Mouse (Mus musculus): ENCODE data around the gene Gm9844. TPM values are rescaled to one million over a fixed set of nuclear protein-coding genes. Genes with fewer than 3 reads are reported as not detected.
A peak's percentile ranks its signal among the peaks of the same experiment; 100 is the strongest.

The Gm9844 gene
- total and polyA plus RNA-seq, 3 experiments = 1.4 to 25.1 (median 4.7) TPM

GRCm38 (mm10) chr7:24897959-24898358 is 35.9 kb downstream of the Gm9844 start:
- dilution Hi-C loops (cut with MboI; ENCODE audit: extremely low pct_ligation_motif_present, extremely low pct_unique_long_range_greater_than_20kb, low sequenced_read_pairs) = no loop called here
- Histone ChIP-seq H3K27me3 (replicated peaks) (no peaks in the 10 kb centered on the region), H3K9ac (ENCODE audit: insufficient read depth, low read depth) (peak overlapping the region; percentile 73), H3K36me3 (replicated peaks in 1 of 2; ENCODE audit: control insufficient read depth in 1 of 2, insufficient read depth in 1 of 2, low read length in 1 of 2) (peaks cover 16 to 27% of the 10 kb centered on the region in 2 experiments), H3K79me2 (replicated peaks; ENCODE audit: control insufficient read depth, extremely low read depth, insufficient read depth, poor library complexity, severe bottlenecking) (peaks cover 12% of the 10 kb centered on the region), H3K9me3 (replicated peaks; ENCODE audit: low read length) (peaks cover 4% of the 10 kb centered on the region), H3K4me1 (ENCODE audit: control insufficient read depth in 1 of 2, insufficient read depth in 2 of 2) (peaks cover 15 to 56% of the 10 kb centered on the region in 2 experiments), H3K27ac (ENCODE audit: insufficient read depth, low read depth) (peak overlapping the region; percentile 76), H3K4me2 (ENCODE audit: insufficient read depth, low read depth, poor library complexity, severe bottlenecking) (peak overlapping the region; percentile 64), H3K4me3 (replicated peaks in 1 of 3; ENCODE audit: low read depth in 2 of 3, low read length in 2 of 3, poor library complexity in 1 of 3) (peak overlapping the region; percentile 64 to 97 (median 77))
- DNase-seq (ENCODE audit: extremely low read depth) = no peak
- TF ChIP-seq KAT2A (IDR thresholded peaks at IDR 0.05; ENCODE audit: insufficient replicate concordance, low read length) (no peak), ZNF384 (IDR thresholded peaks at IDR 0.05; ENCODE audit: low read depth, low read length) (no peak), SMC3 (IDR thresholded peaks at IDR 0.05; ENCODE audit: low read depth, low read length) (no peak), ELF1 (IDR thresholded peaks at IDR 0.05; ENCODE audit: low read depth, low read length) (peak; percentile 63; the same call in 1 of the 2 replicates), UBTF (IDR thresholded peaks at IDR 0.05; ENCODE audit: low read depth, low read length) (no peak), MAFK (IDR thresholded peaks at IDR 0.05; ENCODE audit: insufficient replicate concordance, low read length) (no peak), JUN (IDR thresholded peaks at IDR 0.05; ENCODE audit: insufficient read depth, low read depth, low read length) (no peak), MYC (IDR thresholded peaks at IDR 0.05; ENCODE audit: low read depth, low read length) (0 out of 2 replicates have a peak, but pooled peaks have one; percentile 4), EP300 (IDR thresholded peaks at IDR 0.05; ENCODE audit: low read length) (no peak), SIN3A (IDR thresholded peaks at IDR 0.05; ENCODE audit: low read length) (no peak), ZC3H11A (IDR thresholded peaks at IDR 0.05; ENCODE audit: low read depth, low read length) (no peak), CHD1 (IDR thresholded peaks at IDR 0.05; ENCODE audit: low read depth, low read length) (0 out of 2 replicates have a peak, but pooled peaks have one; percentile 60), TBP (conservative IDR thresholded peaks at IDR 0.05; ENCODE audit: low read depth, low read length) (no peak), NELFE (IDR thresholded peaks at IDR 0.05; ENCODE audit: low read depth, low read length) (no peak), ZKSCAN1 (IDR thresholded peaks at IDR 0.05; ENCODE audit: borderline replicate concordance, low read depth, low read length) (no peak), GABPA (IDR thresholded peaks at IDR 0.05; ENCODE audit: insufficient replicate concordance, low read depth, low read length) (no peak), CTCF (conservative IDR thresholded peaks at IDR 0.05 in 1 of 2, IDR thresholded peaks at IDR 0.05 in 1 of 2; ENCODE audit: low read depth in 2 of 2, low read length in 2 of 2) (no peak), POLR2AphosphoS2 (IDR thresholded peaks at IDR 0.05; ENCODE audit: low read depth, low read length) (no peak), RAD21 (IDR thresholded peaks at IDR 0.05; ENCODE audit: low read depth, low read length) (no peak), E2F4 (IDR thresholded peaks at IDR 0.05; ENCODE audit: insufficient replicate concordance, low read depth, low read length) (no peak), BHLHE40 (IDR thresholded peaks at IDR 0.05; ENCODE audit: low read depth, low read length) (0 out of 2 replicates have a peak, but pooled peaks have one; percentile 7), RCOR1 (conservative IDR thresholded peaks at IDR 0.05; ENCODE audit: low read depth, low read length) (no peak), MAZ (IDR thresholded peaks at IDR 0.05; ENCODE audit: low read depth, low read length) (no peak), CHD2 (IDR thresholded peaks at IDR 0.05; ENCODE audit: low read length) (no peak), MEF2A (IDR thresholded peaks at IDR 0.05; ENCODE audit: borderline replicate concordance, low read depth, low read length) (0 out of 2 replicates have a peak, but pooled peaks have one; percentile 9), TCF12 (IDR thresholded peaks at IDR 0.05; ENCODE audit: low read depth, low read length) (no peak), ETS1 (conservative IDR thresholded peaks at IDR 0.05; ENCODE audit: low read depth, low read length) (no peak), HCFC1 (IDR thresholded peaks at IDR 0.05; ENCODE audit: low read depth, low read length) (no peak), PAX5 (IDR thresholded peaks at IDR 0.05; ENCODE audit: low read length) (no peak), ZMIZ1 (IDR thresholded peaks at IDR 0.05; ENCODE audit: low read depth, low read length) (no peak; the same call in 1 of the 2 replicates)
- in situ Hi-C loops (cut with MboI; ENCODE audit: low pct_ligation_motif_present, low pct_unique_long_range_greater_than_20kb, low sequenced_read_pairs) = no loop called here
